Mouse (Mus musculus) heart, adult 2 months (tissue): ENCODE measurements at regions not wholly inside any gene's neighbourhood (a gene's known extent, or its start where the extent isn't known, plus 50 kb on each side); places are given as distances from the start of the nearest gene placed in this dataset.

Experiments used
- CTCF ChIP-seq: fragments of 200-600 bp; IDR thresholded peaks from 2 replicates; pipeline ENCODE4 v1.8.1; 2022; ENCODE audit warnings: antibody characterized with exemption, mild to moderate bottlenecking, moderate library complexity
- EP300 ChIP-seq: fragments of 200-500 bp; IDR thresholded peaks from 2 replicates; pipeline ENCODE4 v1.6.1; 2011; ENCODE audit warnings: low read depth, low read length, control low read depth; ENCODE audit not compliant: insufficient read depth
- POLR2A ChIP-seq: fragments of 200-500 bp; IDR thresholded peaks from 2 replicates; pipeline ENCODE4 v1.6.1; 2011; ENCODE audit warnings: mild to moderate bottlenecking, low read depth, low read length, control low read depth; ENCODE audit not compliant: insufficient read depth

DNA sequence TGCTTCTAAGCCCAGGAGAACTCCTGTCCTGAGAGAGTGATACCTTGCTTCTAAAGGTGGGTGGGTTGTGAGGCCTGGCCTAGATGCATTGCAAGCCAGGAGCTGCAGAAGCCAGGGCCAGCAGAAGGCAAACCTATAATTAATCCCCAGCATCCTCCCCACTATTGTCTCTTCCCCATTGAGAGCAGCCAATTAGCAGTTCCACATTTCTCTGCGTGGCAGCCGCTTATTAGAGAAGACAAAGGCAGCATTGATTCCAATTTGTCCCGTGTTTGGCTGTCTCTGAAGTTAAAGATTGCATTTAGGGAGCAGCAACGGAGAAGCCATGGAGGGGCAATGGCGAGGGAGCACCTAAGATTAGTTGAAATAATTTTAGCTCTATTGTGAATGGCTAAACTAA lies 171.2 kb upstream of the Grik3 start:
- TF ChIP-seq CTCF (no peak), POLR2A (no peak), EP300 (no peak)
